Mouse (Mus musculus) heart, adult 8-10 months (tissue): ENCODE measurements around the gene Tmem106a. TPM values are rescaled to one million over a fixed set of nuclear protein-coding genes. Genes with fewer than 3 reads are reported as not detected.
A peak's percentile ranks its signal among the peaks of the same experiment; 100 is the strongest.
"Not testable (repeated sequence)": the region's sequence is repeated elsewhere in the genome, so short reads cannot be mapped to it uniquely, and the experiment has no call there.

Experiments used
- DNase-seq: peaks from one replicate; pipeline ENCODE4 v3.0.0; 2022; ENCODE audit warnings: low spot score
- total RNA-seq, 4 experiments: library from RNA; stranded (reverse); gene quantifications; 2 replicates each; pipeline ENCODE4 v1.2.4; 2022

Gene Tmem106a
- total RNA-seq = 1 to 10 TPM; 3.8 to 6.8 (median 4.1) TPM

DNA sequence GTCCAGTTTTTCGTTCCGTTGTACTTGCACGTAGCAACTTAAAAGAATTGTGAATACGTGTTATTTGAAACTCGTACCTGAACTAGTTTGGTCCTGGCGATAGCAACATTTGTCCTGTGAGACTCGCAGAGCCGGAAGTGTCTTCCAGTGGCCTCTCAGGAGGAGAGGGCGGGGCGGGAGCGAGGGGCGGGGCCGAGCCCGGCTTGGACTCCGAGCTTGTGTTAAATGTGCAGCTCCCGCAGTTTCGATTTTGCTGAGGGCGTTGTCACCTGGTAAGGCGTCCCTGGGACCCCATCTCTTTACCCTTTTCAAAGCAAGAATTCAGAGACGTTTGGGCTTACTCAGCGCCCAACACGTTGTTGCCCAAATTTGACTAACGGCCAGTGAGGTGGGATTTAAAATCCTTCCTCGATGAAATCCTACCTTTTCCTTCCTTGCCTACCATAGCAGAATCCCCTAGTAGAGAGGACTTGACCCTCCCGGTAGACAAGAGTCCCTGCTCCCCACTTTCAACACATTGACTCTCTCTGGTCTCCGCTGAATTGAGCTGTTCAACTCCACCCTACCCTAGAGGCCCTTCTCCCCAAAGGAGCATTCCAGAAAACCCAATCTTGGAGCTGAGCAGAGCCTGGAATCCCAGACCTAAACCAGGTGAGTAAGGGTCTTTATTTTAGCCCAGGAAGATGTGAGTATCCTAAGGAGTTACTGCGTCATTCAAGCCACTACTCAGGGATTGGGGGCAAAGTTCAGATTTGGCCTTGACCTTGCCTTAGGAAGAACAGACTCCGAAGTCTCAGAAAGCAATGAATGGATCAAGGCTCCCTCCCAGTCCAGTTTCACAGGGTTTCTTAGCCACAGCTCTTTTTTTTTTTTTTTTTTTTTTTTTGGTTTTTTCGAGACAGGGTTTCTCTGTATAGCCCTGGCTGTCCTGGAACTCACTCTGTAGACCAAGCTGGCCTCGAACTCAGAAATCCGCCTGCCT is at the start of gene Tmem106a:
TSS of gene Tmem106a (plus strand) at position 189 of the 982 bp plus-strand sequence.
- DNase-seq = peak; percentile 64

DNA sequence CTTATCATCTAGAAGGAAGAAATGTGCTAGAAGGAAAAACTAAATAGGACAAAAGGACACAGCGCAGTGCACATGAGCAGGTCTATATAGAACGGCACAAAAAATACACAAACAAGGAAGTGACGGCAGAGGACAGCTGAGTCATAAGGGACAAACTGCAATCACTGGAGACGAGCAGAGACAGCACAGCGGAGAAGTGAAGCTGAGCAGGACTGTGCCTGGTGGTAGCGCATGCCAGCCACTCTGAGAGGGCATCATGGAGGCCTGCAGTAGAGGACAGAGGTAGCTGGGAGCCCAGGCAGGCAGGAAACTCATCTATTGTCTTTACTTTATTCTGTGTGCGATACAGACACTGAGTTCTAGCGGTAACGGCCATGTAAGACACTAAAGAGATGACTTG is 38.5 kb upstream of the Tmem106a start:
- DNase-seq = no peak

DNA sequence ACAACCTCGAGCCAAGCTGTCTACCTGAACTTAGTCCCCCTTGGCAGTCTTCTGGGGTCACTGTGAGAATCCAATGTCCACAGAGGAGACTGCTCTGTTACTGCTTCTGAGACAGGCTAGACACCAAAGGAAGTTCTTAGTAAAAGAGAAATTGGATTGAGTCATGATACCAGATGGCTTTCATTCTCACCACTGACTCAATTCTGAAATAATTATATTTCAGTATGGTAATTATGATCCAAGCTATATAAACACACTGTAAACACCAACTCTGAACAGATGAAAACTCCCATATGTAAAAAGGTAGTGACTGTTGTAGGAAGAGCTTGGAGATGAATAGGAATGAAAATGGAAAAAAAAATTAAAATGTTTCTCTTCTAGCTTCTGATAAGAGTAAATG is 37.9 kb upstream of the Tmem106a start:
- DNase-seq = no peak

DNA sequence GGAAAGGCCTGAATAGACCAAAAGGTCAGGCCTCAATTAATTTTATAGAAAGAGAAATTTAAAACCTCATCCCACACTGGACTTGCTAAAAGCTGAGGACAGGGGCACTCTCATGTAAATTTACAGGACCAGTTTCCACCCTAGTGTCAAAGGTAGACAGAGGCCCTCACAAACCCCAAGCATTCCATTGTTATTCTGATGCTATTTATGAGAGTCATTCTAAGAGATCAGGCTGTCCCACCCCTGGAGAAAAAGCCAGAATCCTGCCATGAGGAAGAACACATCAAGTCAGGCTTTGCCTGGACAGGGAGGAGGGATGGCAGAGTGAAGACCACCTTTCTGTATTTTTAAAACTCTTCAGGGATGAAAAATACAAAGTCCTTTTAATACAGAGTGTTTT is 33.5 kb upstream of the Tmem106a start:
- DNase-seq = no peak

DNA sequence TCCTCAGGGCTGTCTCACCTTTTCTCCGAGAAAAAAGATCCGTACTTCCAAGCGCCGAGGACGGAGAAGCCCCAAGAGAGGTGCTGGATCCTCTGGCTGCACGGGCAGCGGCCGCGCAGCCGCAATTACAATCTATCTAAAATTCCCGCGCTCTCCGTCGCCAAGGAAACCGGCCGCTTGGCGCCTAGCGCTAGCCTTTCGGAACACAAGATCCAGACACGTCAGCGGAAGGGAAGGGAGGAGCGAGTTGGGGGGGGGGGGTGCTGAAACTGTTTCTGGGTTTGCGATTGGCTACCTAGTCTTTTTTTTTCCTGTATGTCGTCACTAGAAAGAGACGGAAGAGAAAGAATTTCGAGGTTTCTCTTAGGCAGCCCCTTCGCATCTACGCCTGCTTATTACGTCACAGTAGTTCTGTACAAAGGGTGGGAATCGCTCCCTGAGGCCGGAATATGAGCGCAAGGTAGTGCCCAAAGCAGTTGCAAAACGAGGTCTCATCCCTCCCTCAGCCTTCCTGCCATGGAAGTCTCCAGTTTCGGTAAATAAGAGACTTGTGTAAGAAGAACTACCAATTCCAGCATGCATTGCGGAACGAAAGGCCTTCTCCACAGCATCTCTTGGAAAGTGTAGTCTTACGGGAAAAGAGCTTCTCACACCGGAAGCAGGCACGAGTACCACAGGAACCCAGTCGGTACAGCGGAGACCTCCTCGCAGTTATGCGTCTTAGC is 30.1 kb upstream of the Tmem106a start, which contains the start of the genes Brca1 and Nbr1:
TSS of gene Brca1 (minus strand) at position 205 of the 725 bp plus-strand sequence.
TSS of gene Nbr1 (plus strand) at position 399 of the 725 bp plus-strand sequence.
- DNase-seq = peak; percentile 92

- peak; percentile 99 for DNase-seq
Observed at GRCm38 (mm10) chr11:101552476-101553300, 29.4 kb upstream of the Tmem106a start.

- peak; percentile 28 for DNase-seq
Observed at GRCm38 (mm10) chr11:101553354-101553930, 28.6 kb upstream of the Tmem106a start.

GRCm38 (mm10) chr11:101556541-101556940 is 25.5 kb upstream of the Tmem106a start:
- no peak for DNase-seq

- no peak for DNase-seq
Observed at GRCm38 (mm10) chr11:101556954-101557353, 25.1 kb upstream of the Tmem106a start.

DNA sequence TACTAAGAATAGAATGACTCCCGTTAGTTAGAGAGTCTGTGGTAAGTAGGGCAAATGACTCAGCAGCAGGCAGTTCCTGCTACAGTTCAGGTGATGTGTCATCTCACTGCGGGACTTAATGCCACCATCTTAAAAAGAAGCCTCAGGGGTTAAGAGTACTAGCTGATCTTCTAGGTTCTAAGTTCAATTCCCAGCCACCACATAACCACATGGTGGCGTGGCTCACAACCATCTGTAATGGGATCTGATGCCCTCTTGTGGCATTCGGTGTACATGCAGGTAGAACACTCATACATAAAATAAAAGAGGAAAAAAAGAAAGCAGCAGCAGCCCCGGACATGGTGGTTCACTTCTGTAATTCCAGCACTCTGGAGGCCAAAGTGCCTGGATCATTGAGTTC is 19.7 kb upstream of the Tmem106a start:
- DNase-seq = peak; percentile 42

DNA sequence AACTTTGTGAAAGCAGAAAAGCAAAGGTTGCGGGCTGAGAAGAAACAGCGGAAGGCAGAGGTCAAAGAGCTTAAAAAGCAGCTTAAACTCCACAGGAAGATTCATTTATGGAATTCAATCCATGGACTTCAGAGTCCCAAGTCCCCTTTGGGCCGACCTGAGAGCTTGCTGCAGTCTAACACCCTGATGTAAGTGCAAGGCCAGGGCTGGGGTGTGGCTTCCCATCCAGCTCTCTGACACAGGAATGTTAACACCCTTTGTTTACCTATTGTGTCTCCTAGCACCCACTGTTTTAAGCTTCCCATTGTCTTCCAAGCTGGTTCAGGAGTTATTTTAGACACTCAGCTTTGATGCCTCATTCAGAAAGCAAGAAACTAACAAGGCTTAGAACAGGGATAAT is 13.6 kb upstream of the Tmem106a start:
- DNase-seq = no peak

DNA sequence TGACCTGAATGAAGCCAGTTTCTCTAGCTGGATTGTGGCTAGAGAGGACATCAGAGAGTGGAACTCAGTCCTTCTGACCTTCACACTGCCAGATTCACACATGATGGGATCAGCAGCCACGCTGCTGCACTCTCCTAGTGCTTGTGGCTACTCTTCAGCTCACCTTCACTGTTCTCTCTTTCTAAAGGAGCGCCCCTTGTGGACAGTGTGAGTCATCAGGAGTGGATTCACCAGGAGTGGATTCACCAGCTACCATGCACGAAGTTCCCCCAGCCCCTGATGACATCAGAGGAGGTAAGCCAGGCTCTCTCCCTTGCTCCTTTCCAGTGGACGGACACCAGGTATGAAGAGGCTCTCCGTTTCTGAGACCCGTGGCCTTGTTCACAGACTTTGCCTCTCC is 5.9 kb upstream of the Tmem106a start:
- no peak for DNase-seq

DNA sequence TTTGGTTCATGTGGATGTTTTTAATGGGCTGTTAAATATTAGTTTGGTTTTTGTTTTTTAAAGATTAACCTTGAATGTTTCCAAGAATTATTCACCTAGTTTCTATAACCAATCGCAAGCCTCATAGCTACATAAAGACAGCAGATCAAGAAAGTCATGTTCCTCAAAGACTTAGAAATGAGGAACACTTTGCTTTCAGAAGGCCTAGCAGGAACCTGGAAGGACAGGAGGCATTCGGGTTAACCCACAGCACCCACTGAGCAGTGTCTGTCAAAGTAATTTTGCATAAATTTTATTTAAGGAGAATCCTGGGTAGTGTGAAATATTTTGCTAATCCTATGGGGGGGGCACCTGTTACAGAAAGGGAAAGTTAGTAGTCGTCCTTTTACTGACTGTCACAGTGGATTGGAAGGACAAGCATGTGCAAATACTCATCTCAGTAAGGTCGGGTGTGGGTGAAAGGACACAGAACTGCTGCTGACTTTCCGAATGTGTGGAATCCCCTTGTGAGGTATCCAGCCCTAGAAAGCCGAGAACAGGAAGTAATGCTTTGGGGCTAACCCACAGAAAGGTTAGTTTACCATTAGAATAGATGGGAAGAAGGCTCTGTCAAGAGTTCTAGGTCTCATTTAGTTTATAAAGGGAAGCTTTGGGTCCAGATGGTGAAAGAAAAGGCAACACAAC is 819 bp upstream of the Tmem106a start:
- no peak for DNase-seq

DNA sequence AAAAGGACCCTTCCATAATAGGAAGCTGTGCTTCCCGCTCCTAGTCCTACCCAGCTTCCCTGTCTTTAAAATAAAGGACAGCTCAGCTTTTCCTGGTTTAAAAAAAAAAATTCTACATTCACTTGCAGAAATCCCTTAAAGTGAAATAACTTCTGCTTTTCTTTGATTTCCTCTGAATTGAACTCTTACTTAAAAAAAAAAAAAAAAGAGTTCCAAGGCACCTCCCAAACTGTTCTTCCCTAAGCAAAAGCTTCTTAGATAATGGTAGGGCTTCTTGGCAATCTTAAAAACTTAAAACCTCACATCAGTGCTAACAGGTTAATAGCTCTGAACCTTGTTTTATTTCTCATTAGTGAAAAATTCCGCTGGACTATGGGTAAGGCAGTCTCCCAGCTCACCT is 1.2 kb downstream of the Tmem106a start:
- no peak for DNase-seq

- DNase-seq = not testable (repeated sequence)
Observed at GRCm38 (mm10) chr11:101585031-101585430, 3.0 kb downstream of the Tmem106a start.

GRCm38 (mm10) chr11:101585805-101586204 is 3.8 kb downstream of the Tmem106a start:
- no peak for DNase-seq

- DNase-seq = no peak
Observed at GRCm38 (mm10) chr11:101587676-101588075, 5.6 kb downstream of the Tmem106a start.

GRCm38 (mm10) chr11:101588868-101589267 is 6.8 kb downstream of the Tmem106a start:
- DNase-seq = no peak

- DNase-seq = peak; percentile 38
Observed at GRCm38 (mm10) chr11:101589444-101589843, 7.4 kb downstream of the Tmem106a start.

DNA sequence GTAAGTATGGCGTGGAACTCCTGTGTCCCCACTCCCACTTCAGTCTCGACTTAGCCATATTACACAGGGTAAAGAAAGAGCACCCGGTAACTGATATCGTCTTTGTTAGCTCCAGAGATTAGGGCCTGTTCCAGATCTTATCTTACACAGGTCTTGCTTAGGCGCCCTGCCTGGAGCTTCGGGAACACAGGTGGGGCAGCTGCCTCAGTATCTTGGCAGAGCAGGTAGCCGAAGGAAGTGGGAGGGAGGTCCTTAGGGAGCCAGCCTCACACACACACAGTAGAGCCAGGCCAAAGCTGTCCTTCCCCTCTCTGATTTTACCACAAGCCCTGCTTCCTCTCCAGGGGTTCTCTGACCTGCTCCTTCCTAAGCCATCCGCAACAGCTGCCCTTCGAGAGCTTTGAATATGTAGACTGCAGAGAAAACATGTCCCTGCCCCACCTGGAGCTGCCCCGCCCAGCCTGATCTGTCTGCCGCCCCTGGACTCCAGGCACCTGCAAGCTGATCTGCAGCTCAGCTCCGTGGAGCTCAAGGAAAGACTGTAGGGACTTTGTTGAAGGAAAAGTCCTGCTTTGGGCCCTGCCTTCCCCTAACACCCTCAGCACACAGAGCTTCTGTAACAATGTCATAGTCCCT is 8.1 kb downstream of the Tmem106a start:
- DNase-seq = no peak
